Mouse (Mus musculus) erythroblast, embryonic 14.5 days (primary cell): ENCODE measurements around the gene Cyb5d1. TPM values are rescaled to one million over a fixed set of nuclear protein-coding genes. Genes with fewer than 3 reads are reported as not detected.

Source experiments
- H3K27me3 ChIP-seq: 2 replicates; pipeline ENCODE4 v1.6.1; 2012; ENCODE audit warnings: inconsistent platforms; ENCODE audit not compliant: control insufficient read depth
- H3K36me3 ChIP-seq: 2 replicates; pipeline ENCODE4 v1.6.1; 2012; ENCODE audit warnings: mild to moderate bottlenecking, inconsistent platforms; ENCODE audit not compliant: control insufficient read depth
- H3K4me1 ChIP-seq: 2 replicates; pipeline ENCODE4 v1.6.1; 2012; ENCODE audit warnings: inconsistent platforms; ENCODE audit not compliant: control insufficient read depth
- H3K4me3 ChIP-seq: replicated peaks from 2 replicates; pipeline ENCODE3; 2012; ENCODE audit warnings: moderate library complexity, mild to moderate bottlenecking, inconsistent platforms
- H3K9me3 ChIP-seq: 2 replicates; pipeline ENCODE4 v1.6.1; 2012; ENCODE audit warnings: low read length, inconsistent platforms, mixed read lengths; ENCODE audit not compliant: control insufficient read depth
- GATA1 ChIP-seq: IDR thresholded peaks from 2 replicates; pipeline ENCODE4 v1.6.1; 2012; ENCODE audit warnings: low read length, inconsistent platforms, mixed read lengths
- TAL1 ChIP-seq: IDR thresholded peaks from 3 replicates; pipeline ENCODE4 v1.6.1; 2012; ENCODE audit warnings: low read length, inconsistent platforms, mixed read lengths
- polyA plus RNA-seq: library from polyadenylated mRNA; stranded (reverse); fragments of >175 nt; gene quantifications from 2 replicates; pipeline ENCODE4 v1.2.3, GENCODE M21; 2012

The Cyb5d1 gene
- polyA plus RNA-seq, 1 experiment: 0.12 TPM

DNA sequence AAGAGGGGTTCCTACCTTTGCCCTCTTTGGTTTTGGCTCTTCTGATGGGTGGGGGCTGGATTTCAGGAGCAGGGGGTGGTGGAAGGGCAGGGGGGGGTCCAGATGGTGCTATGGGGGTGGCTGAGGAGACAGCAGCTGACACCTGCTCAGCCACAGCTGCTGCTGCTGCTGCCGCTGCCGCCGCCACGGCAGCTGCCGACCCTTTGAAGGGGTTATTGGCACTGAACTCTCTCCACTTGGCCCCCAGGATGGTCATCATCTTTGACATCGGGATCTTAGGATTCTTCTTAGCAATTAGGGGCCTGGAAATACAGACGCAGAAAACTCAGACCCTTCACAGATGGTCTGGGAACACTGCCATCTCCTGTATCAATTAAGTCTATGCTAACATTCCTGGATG, 33.4 kb downstream of the Cyb5d1 start:
- no peak overlapping the region for H3K4me3 ChIP-seq
- H3K4me1 ChIP-seq: peaks cover 16% of the 10 kb centered on the region
- no peaks in the 10 kb centered on the region for H3K9me3 ChIP-seq
- H3K36me3 ChIP-seq: peaks cover 18% of the 10 kb centered on the region; the same call in 1 of the 2 replicates
- H3K27me3 ChIP-seq: peaks cover 35% of the 10 kb centered on the region
- TF ChIP-seq TAL1 (no peak), GATA1 (no peak)

DNA sequence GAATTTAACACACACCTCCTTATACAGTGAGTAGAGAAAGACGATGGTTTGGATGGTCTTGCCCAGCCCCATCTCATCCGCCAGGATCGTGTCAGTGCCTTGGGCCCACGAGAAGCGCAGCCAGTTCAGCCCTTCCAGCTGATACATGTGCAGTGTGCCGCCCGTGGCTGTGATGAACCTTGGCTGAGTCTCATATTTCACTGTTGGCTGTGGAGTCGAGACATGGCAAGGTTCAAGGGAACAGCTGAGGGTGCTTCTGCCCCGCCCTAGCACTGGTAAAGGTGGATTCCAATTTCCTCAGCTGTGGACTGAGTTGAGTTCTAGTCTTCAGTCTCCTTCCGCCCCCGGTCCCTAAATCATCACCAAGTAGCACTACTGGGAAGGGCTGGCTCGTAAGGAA, 37.7 kb downstream of the Cyb5d1 start:
- peaks cover 5% of the 10 kb centered on the region for H3K27me3 ChIP-seq
- no peaks in the 10 kb centered on the region for H3K9me3 ChIP-seq
- no peak for TF ChIP-seq TAL1
- TF ChIP-seq GATA1: no peak
- H3K4me1 ChIP-seq: no peaks in the 10 kb centered on the region
- H3K4me3 ChIP-seq: no peak overlapping the region
- peaks cover 26% of the 10 kb centered on the region; the same call in 1 of the 2 replicates for H3K36me3 ChIP-seq

DNA sequence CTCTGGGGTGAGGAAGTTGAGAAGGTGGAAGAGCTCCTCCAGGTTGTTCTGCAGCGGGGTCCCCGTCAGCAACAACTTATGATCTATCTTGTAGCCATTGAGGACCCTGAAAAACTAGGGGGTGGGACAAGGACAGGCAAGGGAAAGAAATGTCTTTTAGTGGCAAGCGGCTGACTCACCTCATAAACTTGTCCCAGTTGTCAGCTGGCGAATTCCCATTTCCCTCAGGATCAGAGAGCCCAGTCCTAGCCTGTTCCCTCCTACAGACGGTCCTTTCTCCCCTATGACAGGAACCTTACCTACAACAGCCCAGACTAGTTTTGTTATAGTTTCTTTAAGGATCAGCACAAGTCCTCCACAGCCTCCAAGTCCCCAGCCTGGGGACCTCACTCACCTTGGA, 38.9 kb downstream of the Cyb5d1 start:
- peaks cover 26% of the 10 kb centered on the region; the same call in 1 of the 2 replicates for H3K36me3 ChIP-seq
- TF ChIP-seq TAL1: no peak
- no peak for TF ChIP-seq GATA1

DNA sequence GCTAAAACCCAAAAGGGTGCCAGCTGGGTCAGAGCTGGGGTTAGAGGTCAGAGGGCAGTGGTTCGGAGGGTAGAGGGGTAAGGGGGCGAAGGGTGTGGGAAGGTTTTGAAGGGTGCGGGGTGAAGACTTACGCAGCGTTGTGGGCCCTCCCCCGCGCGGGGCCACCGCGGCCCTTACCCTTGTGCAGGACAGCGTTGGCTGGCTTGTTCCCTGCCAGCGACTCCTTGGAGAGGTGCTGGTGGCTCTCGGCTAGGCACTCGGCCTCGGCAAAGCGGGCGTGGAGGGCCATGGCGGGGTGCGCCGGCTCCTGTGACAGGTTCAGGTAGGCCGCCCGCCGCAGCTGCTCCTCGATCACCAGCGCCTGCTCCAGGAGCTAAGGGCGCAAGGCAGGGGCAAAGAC, 49.0 kb downstream of the Cyb5d1 start:
- Histone ChIP-seq H3K36me3 (peaks cover 5% of the 10 kb centered on the region; the same call in 1 of the 2 replicates), H3K27me3 (peaks cover 21% of the 10 kb centered on the region), H3K9me3 (no peaks in the 10 kb centered on the region), H3K4me3 (no peak overlapping the region), H3K4me1 (no peaks in the 10 kb centered on the region)
- TF ChIP-seq TAL1 (no peak), GATA1 (no peak)

More for the DNA sequence above, 38.9 kb downstream of the Cyb5d1 start:
- H3K4me1 ChIP-seq: no peaks in the 10 kb centered on the region
- H3K4me3 ChIP-seq: no peak overlapping the region
- no peaks in the 10 kb centered on the region for H3K9me3 ChIP-seq
- peaks cover 5% of the 10 kb centered on the region for H3K27me3 ChIP-seq

Other genes starting within 250 kb of the Cyb5d1 start
- gene Alox12b, start 238.6 kb downstream of the Cyb5d1 start, polyA plus RNA-seq: not detected in 2 replicates
- not detected in 2 replicates for gene Alox8, start 197.8 kb downstream of the Cyb5d1 start, polyA plus RNA-seq
- not detected in 2 replicates for gene Gucy2e, start 158.6 kb downstream of the Cyb5d1 start, polyA plus RNA-seq
- 3.4 and 4.9 TPM in 2 replicates for gene Cntrob, start 71.9 kb downstream of the Cyb5d1 start, polyA plus RNA-seq
- 1.5 and 1.9 TPM in 2 replicates for gene Trappc1, start 71.7 kb downstream of the Cyb5d1 start, polyA plus RNA-seq
- gene Kcnab3, start 69.4 kb downstream of the Cyb5d1 start, polyA plus RNA-seq: not detected in 2 replicates
- 0.06 TPM in 1 of 2 replicates, not detected in the other for gene Rnf227, start 55.2 kb downstream of the Cyb5d1 start, polyA plus RNA-seq
- 1.1 and 1.8 TPM in 2 replicates for gene Chd3, start 26.2 kb downstream of the Cyb5d1 start, polyA plus RNA-seq
- 17.5 and 24.2 TPM in 2 replicates for gene Naa38, start 144 bp downstream of the Cyb5d1 start, polyA plus RNA-seq
- gene Tmem88, start 2.6 kb upstream of the Cyb5d1 start, polyA plus RNA-seq: 0.08 TPM in 1 of 2 replicates, not detected in the other
- gene Kdm6b, start 18.0 kb upstream of the Cyb5d1 start, polyA plus RNA-seq: 0.51 and 0.65 TPM in 2 replicates
- 0.04 TPM in 1 of 2 replicates, not detected in the other for gene Dnah2, start 153.5 kb upstream of the Cyb5d1 start, polyA plus RNA-seq
- 0.15 and 0.20 TPM in 2 replicates for gene Efnb3, start 164.6 kb upstream of the Cyb5d1 start, polyA plus RNA-seq
- 3.8 and 7.2 TPM in 2 replicates for gene Wrap53, start 184.6 kb upstream of the Cyb5d1 start, polyA plus RNA-seq
- gene Trp53, start 184.7 kb upstream of the Cyb5d1 start, polyA plus RNA-seq: 4.1 and 4.3 TPM in 2 replicates
- gene Atp1b2, start 210.3 kb upstream of the Cyb5d1 start, polyA plus RNA-seq: 8.1 and 9.1 TPM in 2 replicates
- gene Shbg, start 222.3 kb upstream of the Cyb5d1 start, polyA plus RNA-seq: 0.02 TPM in 1 of 2 replicates, not detected in the other
- gene Sat2, start 226.4 kb upstream of the Cyb5d1 start, polyA plus RNA-seq: not detected in 2 replicates
- 9.7 and 10.3 TPM in 2 replicates for gene Fxr2, start 237.4 kb upstream of the Cyb5d1 start, polyA plus RNA-seq